Mouse (Mus musculus) G1E (cell line): ENCODE measurements around the gene Cenpn.

Source experiments
- CTCF ChIP-seq: IDR thresholded peaks from 2 replicates; pipeline ENCODE4 v1.5.1; 2012; ENCODE audit warnings: low read depth, low read length, inconsistent platforms, mixed read lengths
- GATA1 ChIP-seq: IDR thresholded peaks from 2 replicates; pipeline ENCODE4 v1.6.1; 2012; ENCODE audit warnings: borderline replicate concordance, low read length, inconsistent platforms, mixed read lengths
- GATA2 ChIP-seq: IDR thresholded peaks from 2 replicates; pipeline ENCODE4 v1.6.1; 2012; ENCODE audit warnings: low read depth, low read length, inconsistent platforms, borderline replicate concordance
- POLR2AphosphoS5 ChIP-seq: IDR thresholded peaks from 2 replicates; pipeline ENCODE4 v1.6.1; 2012; ENCODE audit warnings: low read depth, low read length, inconsistent platforms; ENCODE audit not compliant: insufficient replicate concordance
- TAL1 ChIP-seq: conservative IDR thresholded peaks from 2 replicates; pipeline ENCODE4 v1.6.1; 2012; ENCODE audit warnings: low read depth, low read length, inconsistent platforms, mixed read lengths

DNA sequence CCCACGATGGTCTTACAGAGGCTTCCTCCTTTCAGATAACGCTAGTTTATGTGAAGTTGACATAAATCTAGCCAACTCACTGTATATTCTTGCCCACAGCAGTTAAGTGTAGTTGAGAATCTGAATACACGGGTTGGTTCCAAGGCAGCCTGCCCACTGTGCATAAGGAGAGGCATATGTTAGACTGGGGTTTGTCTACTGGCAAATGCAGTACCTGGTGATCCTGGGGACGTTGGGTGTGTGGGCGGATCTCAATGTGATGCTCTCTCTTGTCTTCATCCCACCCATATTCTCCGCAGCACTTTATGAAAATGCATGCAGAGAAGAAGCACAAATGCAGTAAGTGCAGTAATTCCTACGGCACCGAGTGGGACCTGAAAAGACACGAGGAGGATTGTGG, 32.9 kb downstream of the Cenpn start:
- TF ChIP-seq CTCF = no peak
- no peak for TF ChIP-seq GATA2
- TF ChIP-seq GATA1 = no peak
- no peak for TF ChIP-seq TAL1
- no peak for TF ChIP-seq POLR2AphosphoS5
